Mouse (Mus musculus) ES-Bruce4 (cell line): ENCODE results near the gene Dlgap4. TPM values are rescaled to one million over a fixed set of nuclear protein-coding genes. Genes with fewer than 3 reads are reported as not detected.

Experiments used
- H3K27ac ChIP-seq: 2 replicates; pipeline ENCODE4 v1.5.1; 2012; ENCODE audit warnings: low read length, inconsistent platforms; ENCODE audit not compliant: insufficient read depth
- H3K27me3 ChIP-seq: 2 replicates; pipeline ENCODE4 v1.6.1; 2012; ENCODE audit warnings: mild to moderate bottlenecking, low read length, inconsistent platforms; ENCODE audit not compliant: control insufficient read depth, poor library complexity, insufficient read depth, severe bottlenecking
- H3K36me3 ChIP-seq: 2 replicates; pipeline ENCODE4 v1.6.1; 2012; ENCODE audit warnings: inconsistent platforms, mild to moderate bottlenecking, low read length, moderate library complexity; ENCODE audit not compliant: control insufficient read depth, poor library complexity, insufficient read depth, severe bottlenecking
- H3K4me1 ChIP-seq: one replicate; pipeline ENCODE4 v1.8.1; 2011; ENCODE audit warnings: low read length; ENCODE audit not compliant: control insufficient read depth, insufficient read depth
- H3K4me3 ChIP-seq: 2 replicates; pipeline ENCODE4 v1.5.1; 2011; ENCODE audit warnings: low read depth, mild to moderate bottlenecking, low read length
- H3K9ac ChIP-seq: 2 replicates; pipeline ENCODE4 v1.6.1; 2012; ENCODE audit warnings: low read depth, mild to moderate bottlenecking, inconsistent platforms; ENCODE audit not compliant: poor library complexity, severe bottlenecking
- H3K9me3 ChIP-seq: replicated peaks from 2 replicates; pipeline ENCODE4 v1.6.1; 2012; ENCODE audit warnings: mild to moderate bottlenecking, low read length, inconsistent platforms; ENCODE audit not compliant: control insufficient read depth, poor library complexity, insufficient read depth, severe bottlenecking
- CTCF ChIP-seq: IDR thresholded peaks from one replicate; pipeline ENCODE4 v1.8.1; 2011; ENCODE audit warnings: low read depth, low read length
- EP300 ChIP-seq: IDR thresholded peaks from 2 replicates; pipeline ENCODE4 v1.6.1; 2011; ENCODE audit warnings: low read depth, low read length; ENCODE audit not compliant: insufficient read depth
- POLR2A ChIP-seq: IDR thresholded peaks from one replicate; pipeline ENCODE4 v1.8.1; 2011; ENCODE audit warnings: low read length; ENCODE audit not compliant: insufficient read depth
- polyA plus RNA-seq: library from polyadenylated mRNA; stranded (reverse); fragments of >200 nt; gene quantifications from 2 replicates; pipeline ENCODE4 v1.2.4, GENCODE M21; 2011; ENCODE audit warnings: low read depth; ENCODE audit not compliant: missing spikeins, insufficient read depth, insufficient read length

Gene Dlgap4
- polyA plus RNA-seq, 1 experiment: 60.6 TPM

DNA sequence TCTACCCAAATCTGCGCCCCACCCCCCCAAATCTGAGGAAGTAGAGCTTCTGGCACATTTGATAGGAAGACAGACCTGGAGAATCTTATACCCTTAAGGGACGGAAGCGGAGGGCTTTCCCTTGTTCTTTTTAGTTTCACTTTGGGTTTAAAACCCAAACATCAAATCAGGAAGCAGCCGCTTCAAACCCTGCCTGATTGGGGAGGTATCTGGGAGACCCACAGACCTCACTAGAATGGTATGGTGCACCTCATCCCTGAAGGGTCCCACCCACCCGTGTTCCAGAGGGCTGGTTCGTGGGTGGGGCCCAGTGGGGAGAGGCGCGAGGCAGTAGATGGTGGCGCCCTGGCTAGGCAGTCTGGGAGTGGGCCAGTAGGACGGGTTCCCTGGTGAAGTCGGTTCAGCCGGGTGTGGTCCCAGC lies 117.0 kb downstream of the Dlgap4 start:
- peak overlapping the region; percentile 54 for H3K27ac ChIP-seq
- H3K27me3 ChIP-seq: no peaks in the 10 kb centered on the region
- peak overlapping the region; percentile 38 for H3K9ac ChIP-seq
- TF ChIP-seq CTCF (no peak), EP300 (no peak), POLR2A (no peak)
- no peaks in the 10 kb centered on the region for H3K9me3 ChIP-seq
- no peaks in the 10 kb centered on the region for H3K36me3 ChIP-seq
- no peak overlapping the region for H3K4me3 ChIP-seq
- H3K4me1 ChIP-seq: peaks cover 14% of the 10 kb centered on the region

DNA sequence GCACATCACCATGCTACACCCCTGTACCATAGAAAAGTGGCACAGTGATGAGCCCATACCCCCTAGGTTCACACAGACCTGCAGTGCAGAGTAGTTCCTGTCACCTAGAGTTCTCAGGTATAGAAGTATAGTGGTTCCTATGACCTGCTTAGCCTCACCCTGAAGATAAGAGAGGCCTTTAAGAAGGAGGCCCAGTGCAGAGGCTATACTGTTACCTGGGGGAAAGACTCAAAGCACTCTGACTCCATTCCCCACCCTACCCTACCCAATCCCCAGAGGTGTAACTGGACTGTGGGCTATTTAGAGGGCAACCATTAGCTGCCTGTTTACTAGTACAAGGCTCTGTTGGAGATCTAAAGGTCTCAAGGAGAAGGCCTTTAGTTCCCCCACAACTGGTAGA lies 118.1 kb downstream of the Dlgap4 start:
- no peaks in the 10 kb centered on the region for H3K27me3 ChIP-seq
- no peak overlapping the region for H3K9ac ChIP-seq
- no peak overlapping the region for H3K27ac ChIP-seq
- no peak overlapping the region for H3K4me3 ChIP-seq
- H3K9me3 ChIP-seq: no peaks in the 10 kb centered on the region
- H3K4me1 ChIP-seq: peaks cover 11% of the 10 kb centered on the region
- no peaks in the 10 kb centered on the region for H3K36me3 ChIP-seq
- no peak for TF ChIP-seq EP300
- TF ChIP-seq POLR2A: no peak
- no peak for TF ChIP-seq CTCF

DNA sequence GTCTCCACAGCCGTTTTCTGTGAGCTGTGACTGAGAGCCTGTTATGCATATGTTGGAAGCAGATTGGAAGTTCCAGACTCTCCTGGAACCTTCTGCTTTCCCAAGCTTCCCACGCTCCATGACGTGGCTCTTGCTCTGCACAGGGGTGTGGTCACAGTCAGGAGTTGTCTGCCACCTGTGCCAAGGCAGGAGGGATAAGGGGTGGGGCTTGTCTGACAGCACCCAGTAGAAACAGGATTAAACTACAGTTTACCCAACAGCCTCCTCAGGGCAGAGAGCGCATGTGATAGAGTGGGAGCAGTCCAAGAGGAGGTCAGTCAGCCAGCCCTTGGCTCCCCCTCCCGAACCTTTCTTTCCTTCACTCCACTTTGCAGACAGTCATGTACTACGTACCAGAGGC lies 118.6 kb downstream of the Dlgap4 start:
- no peaks in the 10 kb centered on the region for H3K9me3 ChIP-seq
- H3K27me3 ChIP-seq: no peaks in the 10 kb centered on the region
- peaks cover 11% of the 10 kb centered on the region for H3K4me1 ChIP-seq
- no peak overlapping the region for H3K27ac ChIP-seq
- H3K36me3 ChIP-seq: no peaks in the 10 kb centered on the region
- H3K4me3 ChIP-seq: no peak overlapping the region
- H3K9ac ChIP-seq: no peak overlapping the region
- no peak for TF ChIP-seq POLR2A
- TF ChIP-seq CTCF: no peak
- no peak for TF ChIP-seq EP300

DNA sequence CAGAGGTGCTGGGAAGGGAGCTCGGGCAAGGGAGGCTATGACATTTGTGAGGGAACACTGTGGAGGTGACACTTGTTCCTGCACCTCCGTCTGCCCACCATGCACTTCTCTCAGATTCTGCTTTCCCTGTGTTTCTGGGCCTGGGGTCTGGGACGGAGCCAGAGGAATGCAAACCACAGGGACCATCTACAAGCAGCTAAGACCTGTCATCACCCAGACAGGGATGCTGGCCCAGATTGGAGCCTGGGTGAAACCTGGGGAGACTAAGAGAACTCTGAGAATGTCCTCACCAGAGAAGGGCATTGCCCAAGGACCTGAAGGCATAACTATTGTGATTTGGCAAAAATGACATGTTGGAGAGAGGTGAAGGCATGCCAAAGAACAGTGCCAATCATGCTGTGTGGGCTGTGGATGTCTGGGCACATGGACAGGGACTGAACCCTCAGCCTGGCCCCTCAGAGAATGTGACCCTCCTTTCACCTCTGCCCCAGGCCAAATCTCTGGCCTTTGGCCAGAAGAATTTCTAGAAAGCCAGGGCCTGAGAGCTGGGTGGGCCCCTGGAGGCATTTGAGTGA lies 122.3 kb downstream of the Dlgap4 start:
- Histone ChIP-seq H3K9ac (no peak overlapping the region), H3K27me3 (no peaks in the 10 kb centered on the region), H3K4me1 (peaks cover 7% of the 10 kb centered on the region), H3K4me3 (no peak overlapping the region), H3K27ac (no peak overlapping the region), H3K9me3 (no peaks in the 10 kb centered on the region), H3K36me3 (no peaks in the 10 kb centered on the region)
- no peak for TF ChIP-seq POLR2A
- TF ChIP-seq EP300: no peak
- TF ChIP-seq CTCF: no peak

DNA sequence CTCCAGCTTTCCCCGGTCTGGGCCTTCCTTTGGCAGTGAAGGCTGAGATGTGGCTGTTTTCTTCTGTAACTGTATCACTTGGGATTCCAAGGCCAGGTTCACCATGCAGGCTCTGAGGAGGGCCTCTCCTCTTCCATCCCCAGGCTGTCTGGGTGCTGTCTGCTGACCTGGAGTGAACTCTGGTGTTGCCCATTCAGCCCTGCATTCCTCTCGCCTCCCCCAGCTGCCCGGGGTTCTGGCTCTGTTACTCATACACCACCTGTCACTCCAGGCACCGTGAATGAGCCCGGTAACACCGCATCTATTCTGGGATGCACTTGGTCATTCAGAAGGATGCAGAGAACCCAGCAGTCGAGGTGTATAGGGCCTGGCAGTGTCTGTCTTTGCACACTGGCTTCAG lies 123.3 kb downstream of the Dlgap4 start:
- TF ChIP-seq POLR2A (no peak), CTCF (no peak), EP300 (no peak)
- no peaks in the 10 kb centered on the region for H3K9me3 ChIP-seq
- no peaks in the 10 kb centered on the region for H3K36me3 ChIP-seq
- H3K27ac ChIP-seq: no peak overlapping the region
- no peaks in the 10 kb centered on the region for H3K27me3 ChIP-seq
- H3K9ac ChIP-seq: no peak overlapping the region
- H3K4me1 ChIP-seq: peaks cover 5% of the 10 kb centered on the region
- H3K4me3 ChIP-seq: no peak overlapping the region

DNA sequence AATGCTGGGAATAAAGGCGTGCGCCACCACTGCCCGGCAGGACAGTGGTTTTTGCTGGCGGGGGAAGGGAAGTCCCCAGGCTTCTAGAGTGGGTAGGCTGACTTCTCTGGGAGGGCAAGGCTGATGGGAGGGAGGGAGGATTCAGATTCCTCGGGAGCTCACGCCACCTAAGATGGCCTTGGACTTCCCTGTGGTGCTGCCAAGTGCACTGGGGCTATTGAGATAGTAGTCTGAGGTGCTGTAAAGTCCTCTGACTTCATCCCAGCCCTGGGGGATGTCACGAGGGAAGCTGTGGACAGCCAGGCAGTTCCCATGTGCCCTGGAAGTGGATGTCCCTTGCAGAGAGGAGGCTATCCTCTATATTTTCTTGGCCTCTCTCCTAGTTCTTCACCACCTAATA lies 124.5 kb downstream of the Dlgap4 start:
- TF ChIP-seq POLR2A (no peak), CTCF (no peak), EP300 (no peak)
- Histone ChIP-seq H3K9ac (no peak overlapping the region), H3K4me3 (no peak overlapping the region), H3K4me1 (no peaks in the 10 kb centered on the region), H3K9me3 (no peaks in the 10 kb centered on the region), H3K27ac (no peak overlapping the region), H3K36me3 (no peaks in the 10 kb centered on the region), H3K27me3 (no peaks in the 10 kb centered on the region)
